Mouse (Mus musculus) inflammation-experienced regulatory T-cells, adult 6 months (primary cell): ENCODE results near the gene Kat6b. TPM values are rescaled to one million over a fixed set of nuclear protein-coding genes. Genes with fewer than 3 reads are reported as not detected.
A peak's percentile ranks its signal among the peaks of the same experiment; 100 is the strongest.

ENCODE experiments used
- ATAC-seq: one replicate; pipeline ENCODE4 v1.8.0; 2017
- polyA plus RNA-seq, 3 experiments: library from polyadenylated mRNA; unstranded; fragments of 100-300 nt; shearing (Covaris generic); gene quantifications; one replicate each; pipeline ENCODE4 v1.2.1; 2017

The Kat6b gene
- polyA plus RNA-seq, 3 experiments from 2014 or later: 9.0 to 23.5 (median 20.5) TPM

DNA sequence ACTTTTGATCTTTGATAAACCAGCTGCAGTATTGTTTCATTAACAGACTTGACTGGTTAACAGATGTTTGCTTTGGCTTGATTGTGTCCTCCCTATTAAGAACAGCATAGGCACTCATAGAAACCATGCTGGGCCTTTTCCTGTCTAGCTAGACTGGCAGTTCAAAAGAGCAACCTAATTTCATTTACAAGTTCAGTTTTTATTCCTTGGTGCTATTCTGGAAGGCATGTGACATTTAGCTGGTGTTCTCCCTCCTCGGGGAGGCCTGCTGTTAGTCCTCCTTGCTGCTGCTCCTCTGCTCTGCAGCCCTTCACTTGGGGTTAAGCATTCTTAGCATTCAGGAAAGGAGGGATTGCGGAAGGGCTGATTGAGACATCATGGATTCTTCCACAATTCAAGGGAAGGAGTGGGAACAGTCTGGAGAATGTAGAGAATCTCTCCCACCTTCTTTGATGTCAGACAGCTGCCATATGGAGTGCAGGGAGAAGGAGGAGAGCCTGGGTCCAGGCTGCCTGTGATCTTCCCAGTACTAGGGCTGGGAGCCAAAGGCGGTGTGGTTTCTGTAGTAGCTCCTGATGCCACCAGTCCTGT is 42.7 kb downstream of the Kat6b start:
- ATAC-seq: no peak

DNA sequence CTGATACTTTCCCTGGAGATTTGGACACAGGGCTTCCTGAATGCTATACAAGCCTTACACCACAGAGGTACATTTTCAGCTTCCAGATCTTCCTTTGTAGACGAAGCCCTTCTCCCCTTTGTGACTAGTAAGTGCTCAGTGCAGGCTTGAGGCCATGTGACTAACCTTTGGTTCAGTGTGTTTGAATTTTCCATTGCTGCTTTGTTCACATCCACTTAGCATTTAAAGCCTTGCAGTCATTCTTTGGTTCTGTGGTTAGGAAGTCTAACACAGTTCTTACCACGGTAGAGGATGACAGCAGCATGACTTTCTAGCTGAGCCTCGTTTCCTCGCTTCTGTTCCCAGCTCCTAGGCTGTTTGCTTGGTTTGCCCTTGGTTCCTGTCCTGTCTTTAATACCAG is 44.4 kb downstream of the Kat6b start:
- ATAC-seq: peak; percentile 68

DNA sequence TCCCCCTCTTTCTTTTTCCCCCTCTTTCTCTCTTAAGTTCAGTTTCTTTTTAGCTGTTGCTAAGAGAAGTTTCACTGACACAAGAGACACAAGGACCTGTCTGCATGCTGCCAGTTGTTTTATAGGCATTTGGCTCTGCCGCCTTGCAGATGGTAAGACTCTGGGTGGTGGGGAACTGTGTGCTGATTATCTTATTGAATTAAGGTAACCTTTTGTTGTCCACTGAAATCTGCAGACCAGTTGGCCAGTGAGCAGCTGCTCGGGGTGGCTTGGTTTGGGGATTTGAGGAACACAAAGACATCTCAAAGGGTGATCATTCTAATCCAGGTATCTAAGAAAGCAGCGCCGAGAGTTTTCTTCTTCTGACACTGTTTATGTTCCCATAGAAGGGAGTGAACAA is 52.3 kb downstream of the Kat6b start:
- no peak for ATAC-seq

DNA sequence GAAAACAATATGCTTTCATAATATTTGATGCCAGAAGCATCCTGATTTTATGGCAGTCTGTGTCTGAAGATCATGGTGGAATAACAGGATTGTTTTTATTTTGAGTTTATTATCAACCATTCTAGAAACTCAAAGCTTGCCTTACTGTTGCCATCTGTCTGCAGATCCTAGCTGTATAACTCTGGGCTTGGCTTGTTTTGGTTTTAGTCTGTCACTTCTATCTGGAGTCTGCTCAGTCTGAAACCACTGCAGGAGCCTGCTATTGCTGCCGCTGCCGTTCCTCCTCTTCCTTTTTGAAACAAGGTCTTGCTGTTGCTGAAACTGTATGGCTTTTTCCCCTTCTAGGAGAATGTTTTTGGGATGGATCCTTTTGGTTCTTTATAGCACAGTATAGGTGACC is 52.8 kb downstream of the Kat6b start:
- no peak for ATAC-seq

DNA sequence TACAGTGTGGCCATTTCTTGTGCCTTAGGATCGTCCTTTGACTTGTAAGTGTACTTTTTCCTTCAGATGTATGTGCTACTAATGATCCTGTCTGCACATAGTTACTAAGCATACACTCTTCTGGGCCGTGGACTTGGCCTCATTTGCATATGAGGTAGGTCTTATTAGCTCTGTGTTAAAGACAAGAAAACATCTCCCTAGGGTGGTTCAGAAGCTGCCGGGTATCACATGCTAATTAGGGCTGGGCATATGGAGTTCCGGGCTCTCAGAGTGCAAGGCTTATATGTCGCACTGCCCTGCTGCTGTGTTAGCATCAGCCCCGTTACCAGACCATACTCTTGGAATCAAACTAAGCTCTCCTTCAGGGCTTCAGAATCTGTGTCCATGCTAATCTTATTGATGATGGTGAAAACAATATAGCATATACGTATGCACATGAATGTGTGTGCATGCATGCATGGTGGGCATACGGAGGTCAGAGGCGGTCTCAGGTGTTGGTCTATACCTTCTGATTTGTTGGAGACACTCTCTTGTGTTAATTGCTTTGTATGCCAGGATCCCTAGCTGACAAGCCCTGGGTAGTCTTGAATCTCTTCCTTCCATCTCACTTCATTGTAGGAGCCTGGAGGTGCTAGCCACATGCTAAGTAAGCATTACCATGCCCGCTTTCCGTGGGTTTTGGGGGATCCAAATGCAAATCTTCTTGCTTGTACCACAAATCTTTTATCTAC is 53.5 kb downstream of the Kat6b start:
- no peak for ATAC-seq

DNA sequence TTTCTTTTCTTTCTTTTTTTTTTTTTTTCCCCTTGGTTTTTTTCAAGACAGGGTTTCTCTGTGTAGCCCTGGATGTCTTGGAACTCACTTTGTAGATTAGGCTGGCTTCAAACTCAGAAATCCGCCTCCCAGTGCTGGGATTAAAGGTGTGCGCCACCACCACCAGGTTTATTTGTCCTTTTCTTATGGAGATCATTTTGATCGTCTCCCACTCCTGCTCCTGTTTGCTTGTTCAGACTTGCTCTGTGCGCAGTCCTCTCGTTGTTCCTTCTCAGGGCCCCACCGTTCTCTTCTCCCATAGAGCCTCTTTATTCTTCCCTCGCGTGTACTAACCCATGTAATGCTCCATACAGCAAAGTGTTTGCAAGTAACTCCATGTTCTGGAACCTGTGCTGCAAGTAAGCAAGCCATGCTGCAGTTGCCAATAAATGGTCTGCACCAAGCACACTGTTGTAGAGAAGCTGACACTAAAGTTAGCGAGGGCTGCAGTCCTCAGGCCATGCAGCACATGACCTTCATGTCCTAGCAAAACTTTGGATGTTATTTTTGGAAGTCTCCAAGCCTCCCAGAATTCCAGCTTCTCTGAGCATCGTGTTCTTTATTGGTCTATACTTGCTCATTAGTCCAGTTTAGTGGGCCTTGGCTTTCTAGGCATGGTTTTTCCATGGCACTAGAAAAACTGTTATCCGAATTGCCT is 55.4 kb downstream of the Kat6b start:
- ATAC-seq: no peak

DNA sequence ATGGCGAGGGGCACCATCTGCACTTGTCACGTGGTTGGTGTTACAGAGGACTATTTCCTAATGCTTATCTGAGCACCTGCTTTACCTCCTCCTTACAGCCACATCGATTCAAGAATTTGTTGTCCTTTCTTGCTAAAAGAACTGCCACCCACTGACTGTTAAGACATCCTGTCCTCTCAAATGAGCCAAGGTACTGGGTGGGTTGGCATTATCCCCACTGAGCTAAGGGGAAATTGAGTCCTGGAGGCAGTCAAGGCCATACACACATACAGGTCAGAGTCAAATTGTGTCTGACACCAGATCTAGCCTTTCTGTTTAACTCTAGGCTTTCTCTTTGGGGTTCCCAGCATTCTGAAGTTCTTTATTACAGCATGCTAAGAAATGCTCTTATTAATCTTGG is 56.6 kb downstream of the Kat6b start:
- ATAC-seq: no peak

DNA sequence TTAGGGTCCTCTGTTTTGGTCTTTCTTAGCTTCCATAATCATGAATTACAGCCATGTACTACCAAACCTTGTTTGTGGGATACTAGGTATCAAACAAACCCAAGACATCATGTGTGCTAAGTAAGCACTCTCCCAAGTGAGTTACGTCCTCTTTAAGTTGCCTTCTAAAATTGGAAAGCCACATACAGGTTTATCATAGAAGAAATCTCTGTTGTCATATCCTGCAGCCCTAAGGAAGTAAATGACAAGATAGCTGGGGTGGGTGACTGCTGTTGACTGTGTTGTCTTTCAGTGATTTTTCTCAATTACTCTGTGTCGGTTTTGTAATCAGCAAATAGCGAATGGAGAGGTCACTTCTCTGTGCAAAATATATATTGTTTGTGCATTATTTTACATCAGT is 58.5 kb downstream of the Kat6b start:
- ATAC-seq: peak; percentile 78

DNA sequence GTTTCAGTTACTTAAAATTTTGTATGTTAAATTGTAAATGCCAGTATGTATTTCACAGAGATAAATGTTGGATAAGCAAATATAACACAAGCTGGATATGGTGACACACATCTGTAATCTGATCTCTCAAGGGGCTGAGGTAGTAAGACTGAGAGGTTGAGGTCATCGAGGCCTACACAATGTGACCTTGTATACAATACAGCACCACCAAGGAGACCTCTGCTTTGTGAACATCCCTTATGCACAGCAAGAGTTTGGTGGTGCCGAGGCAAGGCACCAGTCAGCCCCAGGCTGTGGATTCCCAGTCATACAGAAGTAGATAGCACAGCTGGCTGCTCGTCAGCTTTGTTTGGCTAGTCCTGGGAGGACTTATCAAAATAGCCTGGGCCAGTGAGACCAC is 59.1 kb downstream of the Kat6b start:
- ATAC-seq: no peak

DNA sequence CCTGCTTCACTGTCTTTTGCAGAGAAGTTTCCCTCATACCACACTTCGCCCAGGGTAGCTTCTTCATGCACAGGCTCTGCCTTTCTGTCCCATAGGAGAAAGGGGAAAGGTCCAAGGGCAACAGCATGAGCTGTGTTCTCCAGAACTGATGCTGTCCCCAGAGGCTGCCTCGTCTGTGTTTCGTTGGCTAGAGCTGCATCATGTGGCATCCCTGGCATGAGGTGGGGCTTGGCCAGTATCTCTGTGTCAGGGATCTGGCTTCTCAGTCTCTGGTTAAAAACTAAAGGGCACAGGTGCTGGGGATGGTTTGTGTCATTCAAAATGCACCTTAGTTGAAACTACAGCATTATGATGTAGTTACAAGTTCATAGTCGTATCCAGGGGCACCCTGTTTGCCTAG is 64.3 kb downstream of the Kat6b start:
- no peak for ATAC-seq

DNA sequence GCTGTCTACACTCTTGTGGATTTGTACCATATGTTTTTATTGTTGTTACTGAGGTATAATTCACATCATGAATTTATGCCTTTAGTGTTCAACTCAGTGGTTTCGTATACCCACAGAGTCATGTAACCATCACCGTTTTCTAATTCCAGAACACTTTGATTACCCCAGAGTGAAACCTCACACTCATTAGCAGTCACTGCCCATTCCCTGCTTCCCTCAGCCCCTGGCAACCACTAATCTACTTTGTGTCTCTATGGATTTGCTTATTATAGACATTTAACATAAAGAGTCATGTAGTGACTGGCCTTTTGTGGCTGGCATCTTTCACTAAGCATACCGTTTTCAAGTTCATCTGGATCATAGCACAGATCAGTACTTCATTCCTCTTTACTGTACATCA is 65.1 kb downstream of the Kat6b start:
- no peak for ATAC-seq

DNA sequence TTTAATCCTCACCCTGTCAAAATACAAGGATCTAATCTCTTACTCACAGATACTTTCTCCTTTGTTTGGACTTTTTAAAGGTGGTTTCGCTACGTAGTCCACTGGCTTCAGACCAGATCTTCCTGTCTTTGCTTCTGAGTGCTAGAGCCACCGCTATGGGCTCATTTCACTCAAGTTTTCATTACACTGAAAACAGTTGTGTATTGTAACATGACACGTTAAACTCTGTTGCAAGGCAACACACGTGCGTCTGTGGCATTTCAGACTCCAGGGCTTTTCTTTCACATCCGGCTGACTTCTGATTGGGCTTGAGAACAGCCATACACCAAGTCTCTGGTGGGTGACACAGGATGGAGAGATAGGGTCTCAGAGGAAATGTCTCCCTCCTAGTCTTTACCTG is 66.1 kb downstream of the Kat6b start:
- ATAC-seq: no peak

DNA sequence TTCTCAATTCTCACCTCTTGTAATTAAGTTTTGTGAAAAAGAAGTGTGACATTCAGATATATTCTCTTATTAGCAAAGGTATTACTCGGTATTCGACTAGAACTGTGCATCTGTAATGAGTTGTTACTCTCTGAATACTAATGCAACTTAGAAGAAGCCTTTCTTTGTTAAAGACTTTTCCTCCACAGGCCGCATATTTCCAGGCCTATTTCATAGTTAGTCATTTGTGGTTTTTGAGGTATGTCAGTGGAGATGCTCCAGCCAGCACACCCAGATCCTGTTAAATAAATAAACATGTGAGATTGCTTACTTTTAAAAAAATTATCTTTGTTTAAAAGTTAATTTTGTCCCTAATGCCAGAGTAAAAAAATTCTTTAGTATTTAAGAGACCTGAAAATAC is 66.7 kb downstream of the Kat6b start:
- ATAC-seq: no peak

DNA sequence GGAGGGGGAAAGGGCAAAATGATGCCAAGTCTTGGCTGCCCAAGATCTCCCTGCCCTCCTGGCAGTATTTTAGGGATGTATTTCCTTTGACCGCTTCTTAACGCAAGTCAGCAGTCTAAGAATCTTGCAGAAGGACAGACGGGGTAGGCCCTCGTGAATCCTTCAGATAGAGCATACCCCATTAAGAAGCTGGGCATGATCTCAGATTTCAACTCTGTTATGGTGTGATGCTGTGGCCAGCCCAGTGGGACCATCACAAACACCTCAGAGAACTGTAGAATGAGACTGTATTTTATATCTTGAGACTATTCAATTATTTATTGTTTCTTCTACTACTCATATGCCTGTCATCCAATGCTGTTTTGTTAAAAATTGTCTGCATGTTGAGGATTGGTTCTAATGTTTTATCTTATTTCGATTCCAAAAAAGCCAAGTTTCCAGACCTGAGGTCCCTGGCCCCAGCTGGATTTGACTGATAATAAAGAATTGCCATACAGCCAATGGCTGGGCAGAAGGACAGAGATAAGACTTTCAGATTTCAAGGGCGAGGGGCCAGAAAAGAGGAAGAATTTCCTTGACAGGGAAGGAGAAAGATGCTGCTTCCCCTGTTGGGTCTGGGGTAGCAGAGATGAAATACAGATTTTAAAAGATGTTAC is 67.8 kb downstream of the Kat6b start:
- no peak for ATAC-seq

DNA sequence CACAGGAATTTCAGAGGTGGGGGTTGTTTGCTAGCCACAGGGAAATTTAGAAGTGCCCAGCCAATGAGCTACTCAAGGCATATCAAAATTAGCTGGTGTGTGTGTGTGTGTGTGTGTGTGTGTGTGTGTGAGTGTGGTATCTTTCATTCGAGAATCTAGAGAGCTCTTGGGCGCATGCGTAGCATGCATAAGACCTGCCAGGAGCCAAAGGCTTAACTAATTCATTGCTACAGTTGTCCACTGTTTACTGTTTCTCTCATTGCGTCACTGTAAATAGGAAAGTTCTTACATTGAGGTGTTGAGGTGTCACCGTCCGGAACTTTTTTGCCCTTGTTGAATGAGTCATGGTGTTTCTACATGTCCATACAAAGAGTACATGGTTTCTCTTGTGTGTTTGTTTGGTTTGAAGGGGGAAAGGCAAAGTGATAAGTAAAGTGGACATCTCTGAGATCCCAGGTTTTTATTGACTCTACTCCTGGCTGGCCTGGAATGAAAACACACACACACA is 68.4 kb downstream of the Kat6b start:
- no peak for ATAC-seq

DNA sequence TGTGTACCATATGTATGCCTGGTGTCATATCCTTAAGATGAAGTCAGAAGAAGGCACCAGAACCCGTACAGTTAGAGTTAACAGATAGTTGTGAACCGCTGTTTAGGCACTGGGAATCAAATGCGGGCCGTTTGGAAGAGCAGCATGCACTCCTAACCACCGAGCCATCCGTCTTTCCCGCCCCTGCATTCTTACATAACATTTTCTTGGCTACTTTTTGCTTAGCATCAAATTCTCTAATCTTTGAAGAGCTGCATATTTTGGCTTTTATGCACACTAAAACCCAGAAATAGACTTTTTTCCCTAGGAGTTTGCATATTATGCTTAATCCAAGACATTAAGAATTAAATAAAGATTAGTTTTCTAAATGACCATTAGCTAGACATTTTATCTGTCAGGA is 69.3 kb downstream of the Kat6b start:
- ATAC-seq: no peak

DNA sequence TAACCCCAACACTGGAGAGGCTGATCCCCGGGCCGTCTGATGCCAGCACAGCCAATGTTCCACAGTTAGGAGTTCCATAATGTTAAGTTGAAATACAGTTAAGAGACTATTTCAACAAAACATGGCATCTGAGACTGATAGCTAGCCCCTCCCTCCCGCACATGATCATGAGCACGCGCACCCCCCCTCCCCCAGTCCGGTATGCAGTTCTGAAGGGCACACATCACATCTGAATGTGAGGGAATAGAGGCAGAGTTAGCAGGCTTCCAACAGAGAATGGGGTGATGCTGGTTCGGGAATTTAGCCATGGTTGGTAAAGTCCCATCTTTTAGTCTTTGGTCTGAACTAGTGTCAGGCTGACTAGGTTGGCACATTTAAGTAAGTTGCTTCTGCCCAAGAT is 70.4 kb downstream of the Kat6b start:
- no peak for ATAC-seq

DNA sequence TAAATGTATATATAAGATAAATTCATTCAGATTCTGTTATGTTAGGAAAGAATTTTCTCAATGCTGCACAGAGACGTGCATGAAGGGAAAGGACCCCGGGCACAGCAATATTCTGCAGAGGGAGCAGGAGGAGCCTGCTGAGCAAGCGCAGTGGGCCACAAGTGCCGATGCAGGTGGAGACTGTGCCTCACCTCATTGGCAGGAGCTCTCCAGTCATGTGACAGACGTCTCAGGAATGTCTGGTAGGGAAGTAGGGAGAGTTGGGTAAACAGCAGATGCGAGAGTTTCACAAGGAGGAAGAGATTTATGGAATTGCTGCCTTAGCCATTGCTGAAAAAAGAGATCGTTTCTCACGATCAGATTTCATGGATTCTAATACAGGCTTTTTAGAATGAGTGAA is 71.7 kb downstream of the Kat6b start:
- ATAC-seq: no peak

DNA sequence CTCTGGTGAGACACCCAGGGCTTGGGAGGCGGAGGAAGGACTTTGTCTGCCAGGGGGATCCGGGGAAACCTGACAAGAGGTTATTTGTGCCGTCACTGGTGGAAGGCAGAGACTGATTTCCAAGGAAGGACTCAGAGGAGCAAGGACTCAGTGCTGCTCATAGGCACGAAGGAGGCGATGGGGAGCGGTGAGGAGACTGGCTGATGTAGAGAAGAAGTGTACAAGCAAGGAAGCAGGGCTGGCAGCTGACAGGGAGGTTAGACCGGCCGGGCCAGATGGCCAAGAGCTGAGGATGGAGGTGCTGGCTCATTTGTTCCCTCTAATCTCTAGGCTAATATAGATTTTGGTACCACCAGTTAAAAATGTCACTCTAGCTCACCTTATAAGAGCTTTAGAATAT is 72.8 kb downstream of the Kat6b start:
- no peak for ATAC-seq

DNA sequence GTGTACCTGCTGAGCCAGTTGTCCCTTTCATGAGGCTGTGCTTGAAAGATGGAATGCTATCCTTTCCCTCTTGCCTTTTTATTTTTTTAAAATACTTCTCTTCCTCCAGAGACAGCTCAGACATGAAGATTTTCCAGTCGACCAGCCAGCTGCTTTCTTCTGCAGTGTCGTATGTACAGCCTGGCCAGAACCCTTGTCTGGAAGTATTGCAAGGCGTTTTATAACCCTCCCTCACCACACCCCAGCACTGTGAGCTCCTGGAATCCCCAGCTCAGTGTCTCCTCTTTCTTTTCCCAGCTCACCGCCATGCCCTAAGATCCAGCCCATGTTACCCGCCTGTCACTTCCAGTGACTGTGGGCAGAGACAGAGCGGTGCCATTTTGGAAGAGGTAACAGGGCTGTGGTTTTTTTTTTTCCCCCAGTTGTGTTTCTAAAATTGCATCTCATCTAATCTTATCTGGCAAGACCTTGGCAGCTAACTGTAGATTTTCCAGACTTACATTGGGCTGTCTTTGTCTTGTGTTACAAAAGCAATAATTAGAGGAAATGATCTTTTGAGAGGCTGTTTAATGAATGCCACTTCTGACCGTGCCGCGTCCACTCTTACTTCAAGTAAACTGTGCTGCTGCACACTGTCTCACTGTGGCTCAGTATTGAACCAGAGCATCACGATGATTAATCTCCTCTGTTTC is 77.4 kb downstream of the Kat6b start:
- no peak for ATAC-seq

DNA sequence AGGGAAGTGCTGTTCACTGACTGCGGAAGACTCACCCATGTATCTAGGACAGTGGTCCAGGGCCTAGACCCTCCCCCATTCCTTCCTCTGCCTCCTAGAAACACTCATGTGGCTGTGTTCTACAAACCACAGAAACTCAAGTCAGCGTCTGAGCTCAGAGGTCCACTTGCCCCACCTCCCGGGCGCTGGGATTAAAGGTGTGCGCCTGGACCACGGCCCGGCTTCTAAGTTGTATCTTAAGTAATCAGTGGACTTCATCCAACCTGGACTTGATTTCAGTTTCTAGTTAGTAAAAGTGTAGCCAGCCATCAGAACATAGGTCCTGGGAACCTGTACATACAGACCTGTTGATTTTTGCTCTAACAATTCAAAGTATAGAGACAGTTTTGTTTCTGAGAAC is 78.2 kb downstream of the Kat6b start:
- ATAC-seq: no peak

DNA sequence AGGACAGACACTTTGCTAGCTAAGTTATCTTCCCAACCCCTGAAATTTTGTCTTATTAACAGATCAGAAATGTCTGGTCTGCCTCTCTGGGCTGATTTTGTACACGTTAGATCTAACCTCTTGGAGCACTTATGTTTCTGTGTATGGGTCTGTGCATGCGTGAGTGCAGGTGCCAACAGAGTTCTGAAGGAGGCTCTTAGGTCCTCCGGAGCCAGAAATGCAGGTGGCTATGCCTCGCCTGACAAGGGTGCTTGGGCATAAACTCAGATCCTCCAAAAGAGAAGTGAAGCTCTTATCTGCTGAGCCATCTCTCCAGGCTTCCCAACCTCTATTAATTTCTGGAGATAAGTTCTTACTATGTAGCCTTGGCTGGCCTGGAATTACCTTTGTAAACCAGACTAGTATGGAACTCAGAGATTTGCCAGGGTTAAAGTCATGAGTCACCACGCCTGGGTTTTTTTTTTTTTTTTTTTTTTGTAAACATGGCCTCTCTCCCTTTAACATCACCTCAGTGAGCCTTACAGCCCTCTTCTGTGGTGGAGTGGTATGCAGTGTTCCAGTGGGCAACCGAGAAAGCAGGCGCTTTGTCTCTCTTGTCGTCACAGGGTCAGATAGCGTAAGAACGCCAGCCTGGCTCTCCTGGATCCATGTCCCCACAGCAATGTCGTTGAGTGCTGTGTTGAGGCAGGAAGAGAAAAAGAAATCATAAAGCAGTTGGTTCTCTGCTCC is 79.4 kb downstream of the Kat6b start:
- ATAC-seq: no peak
